Mouse (Mus musculus) right cerebral cortex, adult 2 months (tissue): ENCODE measurements at regions not wholly inside any gene's neighbourhood (a gene's known extent, or its start where the extent isn't known, plus 50 kb on each side); places are given as distances from the start of the nearest gene placed in this dataset.
A peak's percentile ranks its signal among the peaks of the same experiment; 100 is the strongest.
"Not testable (repeated sequence)": the region's sequence is repeated elsewhere in the genome, so short reads cannot be mapped to it uniquely, and the experiment has no call there.

Source experiments
- DNase-seq, 2 experiments: peaks; one replicate each; pipeline ENCODE4 v3.0.0; 2021 to 2022; ENCODE audit warnings: low spot score in 2 of 2

GRCm38 (mm10) chr15:38129330-38129729, 704.0 kb downstream of the 4930447A16Rik start:
- peak; percentile 21 to 29 for DNase-seq

DNA sequence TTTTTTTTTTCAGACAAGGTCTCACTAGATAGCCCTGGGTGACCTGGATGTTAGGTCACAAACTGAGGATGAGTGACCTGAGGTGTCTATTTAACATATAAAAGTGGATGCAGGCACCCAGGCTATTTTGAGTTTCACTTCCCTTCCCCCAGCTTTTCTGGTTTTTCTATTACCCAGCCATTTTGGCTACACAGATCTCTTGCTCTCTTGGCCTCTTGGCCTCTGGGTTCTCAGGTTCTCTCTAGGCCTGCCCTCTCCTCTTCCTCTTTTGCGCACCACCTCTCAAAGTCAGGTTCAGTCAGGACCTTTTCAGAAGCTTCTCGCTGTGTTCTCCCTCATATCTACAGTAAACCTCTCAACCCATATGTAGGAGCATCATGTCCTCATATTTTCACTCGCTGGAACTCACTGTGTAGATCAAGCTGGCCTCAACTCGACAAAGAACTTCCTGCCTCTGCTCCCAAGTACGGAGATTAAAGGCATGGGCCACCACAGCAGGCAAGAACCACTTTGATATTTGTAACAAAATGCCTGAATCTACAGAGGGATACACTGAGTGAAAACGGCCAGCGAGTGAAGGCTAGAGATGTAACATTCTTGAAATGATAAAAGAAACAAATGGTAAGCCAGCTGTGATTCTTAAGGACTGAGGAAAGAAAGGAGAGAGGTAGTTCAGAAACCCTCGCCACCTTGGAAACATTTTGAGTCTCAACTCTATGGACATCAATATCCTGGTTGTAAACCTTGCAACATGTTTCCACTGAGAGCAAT, 704.7 kb downstream of the 4930447A16Rik start:
- DNase-seq: no peak

GRCm38 (mm10) chr15:38130632-38131028, 705.3 kb downstream of the 4930447A16Rik start:
- DNase-seq: no peak

DNA sequence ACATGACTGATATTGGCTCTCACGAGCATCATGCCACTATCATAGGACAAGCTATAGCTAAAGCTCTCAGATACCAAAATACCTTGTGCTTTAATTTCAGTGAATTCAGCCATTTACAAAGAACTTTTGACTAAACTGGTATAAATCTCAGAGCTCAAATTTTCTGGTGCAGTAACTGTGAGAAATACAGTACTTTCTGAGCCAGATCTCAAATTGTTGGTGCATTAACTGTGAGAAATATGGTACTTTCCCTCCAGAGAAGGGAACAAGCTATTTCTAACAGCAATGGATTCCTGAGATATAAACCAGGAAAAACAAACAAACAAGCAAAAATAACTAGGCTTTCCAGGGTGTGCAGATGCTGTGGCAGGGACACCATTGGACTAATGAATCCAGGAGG, 714.3 kb downstream of the 4930447A16Rik start:
- no peak for DNase-seq

DNA sequence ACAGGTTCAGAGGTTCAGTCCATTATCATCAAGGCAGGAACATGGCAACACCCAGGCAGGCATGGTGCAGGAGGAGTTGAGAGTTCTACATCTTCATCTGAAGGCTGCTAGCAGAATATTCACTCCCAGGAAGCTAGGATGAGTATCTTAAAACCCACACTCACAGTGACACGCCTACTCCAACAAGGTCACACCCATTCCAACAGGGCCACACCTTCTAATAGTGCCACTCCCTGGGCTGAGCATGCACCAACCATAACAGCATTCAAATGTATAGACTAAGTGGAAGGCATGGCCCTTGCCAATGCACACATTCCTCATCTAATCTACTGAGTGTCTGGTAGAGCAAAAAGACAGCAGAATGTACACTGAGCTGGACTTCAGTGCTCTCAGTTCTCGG, 718.1 kb downstream of the 4930447A16Rik start:
- DNase-seq: no peak

DNA sequence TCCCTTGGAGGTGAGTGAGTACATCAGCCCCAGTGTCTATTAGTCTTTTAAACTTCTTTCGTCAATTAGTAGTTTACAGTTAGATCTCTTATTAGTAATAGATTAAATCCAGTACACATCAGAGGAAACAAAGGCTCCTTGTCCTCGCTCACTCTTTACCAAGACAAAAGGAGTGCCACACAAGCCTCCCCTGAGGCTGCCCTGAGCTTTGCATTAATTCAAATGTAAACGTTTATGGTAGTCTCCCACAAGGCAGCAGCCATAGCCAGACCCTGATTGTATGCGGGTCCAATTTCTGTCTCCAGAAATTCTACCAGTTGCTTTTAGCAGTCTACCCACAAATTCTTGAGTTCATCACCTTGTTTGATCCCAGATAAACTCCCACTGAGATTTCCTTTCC, 726.3 kb downstream of the 4930447A16Rik start:
- no peak for DNase-seq

DNA sequence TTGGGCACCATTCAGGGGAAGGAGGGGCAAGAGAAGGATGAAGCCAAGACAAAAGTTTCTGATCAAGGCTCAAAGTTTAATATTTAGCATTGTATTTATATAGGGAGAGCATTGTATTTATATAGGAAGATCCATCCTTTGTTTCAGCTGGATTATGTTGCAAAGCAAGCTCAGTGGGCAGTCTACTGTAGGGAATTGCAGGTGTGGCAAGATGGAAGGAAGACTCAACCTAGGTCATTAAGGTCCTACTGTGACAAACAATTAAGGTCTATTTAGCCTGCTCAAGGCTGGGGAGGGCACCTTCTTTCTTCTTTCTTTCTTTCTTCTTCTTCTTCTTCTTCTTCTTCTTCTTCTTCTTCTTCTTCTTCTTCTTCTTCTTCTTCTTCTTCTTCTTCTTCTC, 728.5 kb downstream of the 4930447A16Rik start:
- DNase-seq: not testable (repeated sequence)

DNA sequence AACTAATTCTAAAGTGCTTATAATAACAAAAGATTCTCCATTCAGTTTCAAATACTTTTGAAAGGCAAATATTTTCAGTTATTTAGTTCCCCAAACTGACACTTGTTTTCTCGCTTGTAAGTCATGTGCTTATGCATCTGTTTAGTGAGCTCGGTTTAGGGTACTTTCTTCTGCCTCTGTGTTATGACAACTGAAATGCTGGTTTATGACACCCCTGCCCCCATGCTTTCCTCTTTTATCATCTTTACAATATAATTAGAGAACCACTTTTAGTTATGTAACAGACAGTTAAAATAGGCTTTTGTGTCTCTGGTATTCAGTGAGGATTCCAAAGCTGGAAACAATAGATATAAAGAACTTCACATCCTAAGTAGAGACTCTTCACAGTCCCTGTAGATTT, 733.8 kb downstream of the 4930447A16Rik start:
- peak in 1 of 2 experiments; percentile 13 for DNase-seq

- DNase-seq: no peak
These were observed 738.4 kb downstream of the 4930447A16Rik start for GRCm38 (mm10) chr15:38163721-38164120.

DNA sequence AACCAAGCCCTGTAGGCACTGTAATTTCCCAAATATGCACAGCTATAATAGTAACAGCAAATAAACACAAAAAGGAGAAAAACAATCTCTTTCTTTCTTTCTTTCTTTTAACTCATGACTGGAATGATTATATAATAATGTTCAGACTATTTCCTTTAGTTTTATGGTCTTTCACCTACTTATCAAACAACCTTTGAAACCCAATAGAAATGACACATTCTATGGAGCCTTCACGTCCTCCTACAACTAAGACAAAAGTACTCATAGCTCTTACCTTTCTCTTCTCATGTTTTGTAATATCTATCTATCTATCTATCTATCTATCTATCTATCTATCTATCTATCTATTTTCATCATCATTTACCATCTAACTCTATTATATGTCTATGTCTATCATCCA, 739.5 kb downstream of the 4930447A16Rik start:
- DNase-seq: no peak

- DNase-seq: no peak
These were observed 740.6 kb downstream of the 4930447A16Rik start for GRCm38 (mm10) chr15:38165881-38166445.

GRCm38 (mm10) chr15:38166476-38166875, 741.1 kb downstream of the 4930447A16Rik start:
- no peak for DNase-seq

GRCm38 (mm10) chr15:38167618-38168152, 742.3 kb downstream of the 4930447A16Rik start:
- DNase-seq: no peak

- no peak for DNase-seq
These were observed 743.8 kb downstream of the 4930447A16Rik start for GRCm38 (mm10) chr15:38169191-38169590.
